Mouse (Mus musculus): ENCODE measurements around the gene Nit2. TPM values are rescaled to one million over a fixed set of nuclear protein-coding genes. Genes with fewer than 3 reads are reported as not detected.

Gene Nit2
- polyA plus RNA-seq, 1 experiment from 2014 or later, result 65.9 TPM

DNA sequence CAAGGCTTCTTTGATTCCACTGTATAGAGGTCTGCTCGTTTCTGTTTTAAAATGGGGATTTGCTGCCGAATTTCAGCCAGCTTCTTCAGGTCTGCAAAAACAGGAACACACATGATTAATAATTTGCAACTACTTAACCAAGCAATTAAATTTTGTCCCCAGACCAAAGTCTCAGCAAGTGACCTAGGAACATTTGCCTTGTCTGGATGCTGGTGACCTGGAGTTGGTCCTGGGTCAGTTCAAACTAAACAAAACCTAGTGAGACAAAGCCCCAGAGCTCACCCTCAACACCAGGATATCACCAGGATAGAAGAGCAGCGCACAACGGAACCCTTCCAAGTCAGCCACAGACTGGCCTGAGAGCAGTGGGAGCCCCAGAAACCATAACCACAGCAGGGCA is 10.1 kb downstream of the Nit2 start:
- no peak for ATAC-seq (replicated peaks; ENCODE audit: low FRiP score)

DNA sequence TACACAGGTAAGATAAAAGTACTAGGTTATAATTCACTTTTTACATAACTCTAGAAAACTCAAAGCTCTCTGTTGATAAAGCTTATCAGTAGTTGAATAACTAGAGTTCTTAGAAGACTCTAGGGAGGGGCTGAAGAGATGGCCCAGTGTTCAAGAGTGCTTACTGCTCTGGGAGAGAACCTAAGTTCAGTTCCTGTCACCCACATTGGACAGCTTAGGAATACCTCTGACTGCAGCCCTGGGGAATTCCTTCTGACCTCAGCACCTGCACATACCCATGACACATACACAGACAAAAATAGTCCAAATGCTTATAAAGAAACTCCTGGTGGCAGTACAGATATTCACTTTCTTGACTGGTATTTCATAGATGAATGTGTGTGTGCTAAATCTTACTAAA is 11.2 kb downstream of the Nit2 start:
- no peaks in the 10 kb centered on the region for H3K27me3 ChIP-seq (replicated peaks; ENCODE audit: control insufficient read depth, insufficient read depth, low read length)
- ATAC-seq (replicated peaks; ENCODE audit: low FRiP score) (peak; percentile 76), DNase-seq (ENCODE audit: low spot score) (no peak)
- no peak overlapping the region for H3K4me2 ChIP-seq
- H3K36me3 ChIP-seq (ENCODE audit: control insufficient read depth, insufficient read depth, low read length), result peaks cover 35% of the 10 kb centered on the region
- no peaks in the 10 kb centered on the region for H3K9me3 ChIP-seq (ENCODE audit: control insufficient read depth, low read length)
- peaks cover 4% of the 10 kb centered on the region for H3K4me1 ChIP-seq (replicated peaks; ENCODE audit: control insufficient read depth, insufficient read depth, low read length)
- H3K27ac ChIP-seq (ENCODE audit: low read depth, low read length), result no peak overlapping the region
- H3K4me3 ChIP-seq (ENCODE audit: low read depth, low read length), result no peak overlapping the region
- H3K9ac ChIP-seq (ENCODE audit: low read depth, low read length), result no peak overlapping the region

More for the DNA sequence above, 10.1 kb downstream of the Nit2 start:
- Histone ChIP-seq H3K4me2 (no peak overlapping the region), H3K36me3 (ENCODE audit: control insufficient read depth, insufficient read depth, low read length) (peaks cover 28% of the 10 kb centered on the region), H3K27me3 (replicated peaks; ENCODE audit: control insufficient read depth, insufficient read depth, low read length) (no peaks in the 10 kb centered on the region), H3K4me3 (ENCODE audit: low read depth, low read length) (no peak overlapping the region), H3K9me3 (ENCODE audit: control insufficient read depth, low read length) (no peaks in the 10 kb centered on the region), H3K4me1 (replicated peaks; ENCODE audit: control insufficient read depth, insufficient read depth, low read length) (peaks cover 4% of the 10 kb centered on the region), H3K27ac (ENCODE audit: low read depth, low read length) (no peak overlapping the region), H3K9ac (ENCODE audit: low read depth, low read length) (no peak overlapping the region)
- 89% methylated on average over 4 of the region's 4 CpGs for WGBS
- no peak for DNase-seq (ENCODE audit: low spot score)

DNA sequence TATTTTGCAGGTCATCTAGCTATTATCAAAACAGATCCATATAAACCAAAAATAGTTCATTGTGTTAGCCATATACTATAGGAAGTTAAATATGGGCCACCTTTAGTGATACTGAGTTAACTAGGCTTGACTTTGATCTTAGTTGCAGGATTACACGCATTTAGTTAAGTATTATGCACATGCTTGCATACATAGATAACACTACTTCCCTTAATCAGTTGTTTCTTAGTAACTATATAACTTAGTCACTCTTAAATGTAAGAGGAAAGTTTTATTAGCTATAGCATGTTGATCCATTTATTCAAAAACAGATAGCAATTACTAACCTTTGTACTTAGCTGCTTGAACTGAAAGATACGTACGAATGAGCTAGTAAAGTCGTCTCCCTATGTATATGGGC is 15.7 kb downstream of the Nit2 start:
- peaks cover 4% of the 10 kb centered on the region for H3K4me1 ChIP-seq (replicated peaks; ENCODE audit: control insufficient read depth, insufficient read depth, low read length)
- H3K4me2 ChIP-seq, result no peak overlapping the region
- H3K36me3 ChIP-seq (ENCODE audit: control insufficient read depth, insufficient read depth, low read length), result peaks cover 43% of the 10 kb centered on the region
- no peaks in the 10 kb centered on the region for H3K9me3 ChIP-seq (ENCODE audit: control insufficient read depth, low read length)
- no peak overlapping the region for H3K9ac ChIP-seq (ENCODE audit: low read depth, low read length)
- no peak for ATAC-seq (replicated peaks; ENCODE audit: low FRiP score)
- H3K27ac ChIP-seq (ENCODE audit: low read depth, low read length), result no peak overlapping the region
- no peak overlapping the region for H3K4me3 ChIP-seq (ENCODE audit: low read depth, low read length)
- no peak for DNase-seq (ENCODE audit: low spot score)
- H3K27me3 ChIP-seq (replicated peaks; ENCODE audit: control insufficient read depth, insufficient read depth, low read length), result no peaks in the 10 kb centered on the region
- 94% methylated on average over 4 of the region's 4 CpGs for WGBS

DNA sequence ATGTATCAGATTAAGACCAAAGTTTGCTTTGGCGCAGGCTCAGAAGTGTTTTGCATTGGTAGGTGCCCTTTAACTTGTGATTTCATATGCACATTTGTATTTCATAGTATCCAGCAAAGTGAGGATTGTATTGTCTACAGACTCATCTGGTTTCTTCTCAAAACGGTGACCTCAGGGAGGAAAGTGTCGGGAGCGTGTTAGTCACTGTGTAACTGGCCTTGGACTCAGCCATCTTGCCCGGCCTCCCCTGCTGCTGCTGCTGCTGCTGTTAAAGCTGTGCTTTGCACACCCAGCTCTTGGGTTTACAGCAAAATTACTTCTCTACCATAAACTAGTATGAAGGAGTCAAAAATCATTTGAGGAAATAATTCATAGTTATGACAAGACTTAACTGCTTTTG is 22.4 kb downstream of the Nit2 start:
- DNase-seq (ENCODE audit: low spot score) (no peak), ATAC-seq (replicated peaks; ENCODE audit: low FRiP score) (no peak)
- Histone ChIP-seq H3K9ac (ENCODE audit: low read depth, low read length) (no peak overlapping the region), H3K4me1 (replicated peaks; ENCODE audit: control insufficient read depth, insufficient read depth, low read length) (no peaks in the 10 kb centered on the region), H3K9me3 (ENCODE audit: control insufficient read depth, low read length) (no peaks in the 10 kb centered on the region), H3K27me3 (replicated peaks; ENCODE audit: control insufficient read depth, insufficient read depth, low read length) (no peaks in the 10 kb centered on the region), H3K27ac (ENCODE audit: low read depth, low read length) (no peak overlapping the region), H3K4me3 (ENCODE audit: low read depth, low read length) (no peak overlapping the region), H3K4me2 (no peak overlapping the region), H3K36me3 (ENCODE audit: control insufficient read depth, insufficient read depth, low read length) (peaks cover 30% of the 10 kb centered on the region)
- 93% methylated on average over 5 of the region's 5 CpGs for WGBS

DNA sequence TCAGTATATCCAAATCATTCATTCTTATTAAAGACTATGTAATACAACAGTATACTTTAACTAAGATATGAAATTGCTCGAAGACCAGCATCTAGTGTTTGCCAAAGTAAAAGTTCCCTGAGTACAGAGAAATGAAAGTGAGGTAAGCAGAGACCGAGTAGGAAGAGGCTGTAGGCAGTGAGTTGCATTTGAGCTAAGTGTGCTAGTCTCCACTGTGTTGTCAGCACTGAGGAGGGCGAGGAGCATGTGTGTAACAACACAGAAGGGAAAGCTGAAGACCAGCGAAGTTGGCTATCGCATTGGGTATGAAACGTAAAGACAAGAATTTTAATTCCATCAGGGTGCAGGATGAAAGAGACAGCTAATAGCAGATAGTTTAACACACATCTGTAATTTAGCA is 33.5 kb downstream of the Nit2 start:
- Histone ChIP-seq H3K4me1 (replicated peaks; ENCODE audit: control insufficient read depth, insufficient read depth, low read length) (peaks cover 3% of the 10 kb centered on the region; the same call in 1 of the 2 replicates), H3K27ac (ENCODE audit: low read depth, low read length) (no peak overlapping the region), H3K4me2 (no peak overlapping the region), H3K36me3 (ENCODE audit: control insufficient read depth, insufficient read depth, low read length) (peaks cover 7% of the 10 kb centered on the region; the same call in 1 of the 2 replicates), H3K4me3 (ENCODE audit: low read depth, low read length) (no peak overlapping the region), H3K9me3 (ENCODE audit: control insufficient read depth, low read length) (no peaks in the 10 kb centered on the region), H3K27me3 (replicated peaks; ENCODE audit: control insufficient read depth, insufficient read depth, low read length) (no peaks in the 10 kb centered on the region), H3K9ac (ENCODE audit: low read depth, low read length) (no peak overlapping the region)
- WGBS, result 95% methylated on average over 6 of the region's 6 CpGs
- ATAC-seq (replicated peaks; ENCODE audit: low FRiP score), result no peak
- no peak for DNase-seq (ENCODE audit: low spot score)

DNA sequence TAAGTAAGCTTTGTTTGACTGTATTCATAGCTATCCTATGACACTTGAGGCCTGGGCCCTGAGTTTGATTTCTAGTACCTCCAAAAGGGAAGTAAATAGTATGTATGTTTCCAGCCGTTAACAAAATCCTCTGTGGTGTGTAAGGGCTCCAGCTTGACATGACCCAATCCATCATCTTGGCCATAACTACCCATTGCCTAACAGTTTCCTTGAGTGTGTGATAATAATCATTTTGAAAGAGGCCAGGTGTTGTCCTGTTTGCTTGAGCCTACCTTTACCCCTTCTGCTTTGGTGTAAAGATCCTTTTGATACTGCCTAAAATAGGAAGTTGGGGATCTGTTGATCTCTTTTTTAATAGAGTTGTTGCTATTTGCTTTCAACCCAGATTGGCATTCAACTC is 34.8 kb downstream of the Nit2 start:
- WGBS, result 62% methylated on average over 1 of the region's 1 CpGs
- no peak overlapping the region for H3K4me3 ChIP-seq (ENCODE audit: low read depth, low read length)
- no peak overlapping the region for H3K4me2 ChIP-seq
- no peak overlapping the region for H3K9ac ChIP-seq (ENCODE audit: low read depth, low read length)
- no peak for ATAC-seq (replicated peaks; ENCODE audit: low FRiP score)
- H3K36me3 ChIP-seq (ENCODE audit: control insufficient read depth, insufficient read depth, low read length), result peaks cover 5% of the 10 kb centered on the region; the same call in 1 of the 2 replicates
- no peaks in the 10 kb centered on the region for H3K27me3 ChIP-seq (replicated peaks; ENCODE audit: control insufficient read depth, insufficient read depth, low read length)
- H3K9me3 ChIP-seq (ENCODE audit: control insufficient read depth, low read length), result no peaks in the 10 kb centered on the region
- H3K27ac ChIP-seq (ENCODE audit: low read depth, low read length), result no peak overlapping the region
- peaks cover 3% of the 10 kb centered on the region; the same call in 1 of the 2 replicates for H3K4me1 ChIP-seq (replicated peaks; ENCODE audit: control insufficient read depth, insufficient read depth, low read length)
- no peak for DNase-seq (ENCODE audit: low spot score)

DNA sequence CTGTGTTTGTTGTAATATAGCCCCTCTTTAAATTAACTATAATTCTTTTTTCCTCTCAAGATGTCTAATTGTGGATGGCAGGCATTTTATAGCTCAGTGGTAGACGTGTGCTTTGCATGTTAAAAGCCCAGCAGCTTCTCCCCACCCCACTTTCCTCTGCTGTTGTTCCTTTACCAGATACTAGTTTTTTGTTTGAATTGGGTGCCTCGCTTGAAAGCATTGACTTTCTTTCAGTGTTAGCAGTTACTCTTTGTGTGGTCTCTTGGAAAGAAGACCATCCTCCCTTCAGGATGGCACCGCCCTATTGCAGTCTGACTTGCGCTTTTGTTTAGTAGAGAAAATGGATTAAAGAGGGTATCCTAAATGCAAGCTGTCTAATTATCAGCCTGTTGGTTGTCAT is 35.6 kb downstream of the Nit2 start:
- no peak for ATAC-seq (replicated peaks; ENCODE audit: low FRiP score)
- peaks cover 3% of the 10 kb centered on the region; the same call in 1 of the 2 replicates for H3K4me1 ChIP-seq (replicated peaks; ENCODE audit: control insufficient read depth, insufficient read depth, low read length)
- 86% methylated on average over 4 of the region's 4 CpGs for WGBS

DNA sequence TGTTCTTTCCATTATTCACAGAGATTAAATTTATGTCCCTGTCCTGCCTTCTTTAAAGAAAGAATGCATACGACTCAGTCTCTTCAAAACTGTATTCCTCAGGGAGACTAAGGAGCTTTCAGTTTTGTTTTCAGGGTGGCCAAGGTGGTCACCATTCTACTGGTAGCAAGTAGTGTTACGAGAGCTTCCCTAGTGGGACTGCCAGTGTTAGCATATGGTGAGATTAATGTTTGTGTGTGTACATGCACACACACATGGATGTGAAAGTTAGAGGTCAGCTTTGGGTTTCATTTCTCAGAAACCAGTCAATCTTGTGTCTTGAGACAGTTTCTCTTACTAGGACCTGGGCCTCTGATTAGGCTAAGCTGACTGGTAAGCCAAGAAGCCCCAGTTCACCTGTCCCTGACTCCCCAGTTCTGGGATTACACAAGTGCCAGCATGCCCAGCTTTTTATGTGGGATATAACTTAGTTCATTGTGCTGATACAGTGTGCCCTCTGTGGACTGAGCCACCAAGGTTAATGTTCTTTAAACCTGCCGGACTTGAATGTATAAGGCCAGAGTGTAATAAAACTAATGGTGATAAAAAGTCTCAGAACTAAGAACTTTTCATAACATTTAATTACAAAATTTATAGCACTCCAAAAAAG is 36.3 kb downstream of the Nit2 start:
- Histone ChIP-seq H3K27ac (ENCODE audit: low read depth, low read length) (no peak overlapping the region), H3K9ac (ENCODE audit: low read depth, low read length) (no peak overlapping the region), H3K9me3 (ENCODE audit: control insufficient read depth, low read length) (no peaks in the 10 kb centered on the region), H3K4me2 (no peak overlapping the region), H3K36me3 (ENCODE audit: control insufficient read depth, insufficient read depth, low read length) (peaks cover 5% of the 10 kb centered on the region; the same call in 1 of the 2 replicates), H3K27me3 (replicated peaks; ENCODE audit: control insufficient read depth, insufficient read depth, low read length) (no peaks in the 10 kb centered on the region), H3K4me1 (replicated peaks; ENCODE audit: control insufficient read depth, insufficient read depth, low read length) (peaks cover 3% of the 10 kb centered on the region; the same call in 1 of the 2 replicates), H3K4me3 (ENCODE audit: low read depth, low read length) (no peak overlapping the region)
- no peak for ATAC-seq (replicated peaks; ENCODE audit: low FRiP score)
- no peak for DNase-seq (ENCODE audit: low spot score)
- WGBS, result 83% methylated on average over 3 of the region's 3 CpGs

More for the DNA sequence above, 35.6 kb downstream of the Nit2 start:
- peaks cover 5% of the 10 kb centered on the region; the same call in 1 of the 2 replicates for H3K36me3 ChIP-seq (ENCODE audit: control insufficient read depth, insufficient read depth, low read length)
- no peak overlapping the region for H3K9ac ChIP-seq (ENCODE audit: low read depth, low read length)
- no peak for DNase-seq (ENCODE audit: low spot score)
- no peaks in the 10 kb centered on the region for H3K9me3 ChIP-seq (ENCODE audit: control insufficient read depth, low read length)
- no peaks in the 10 kb centered on the region for H3K27me3 ChIP-seq (replicated peaks; ENCODE audit: control insufficient read depth, insufficient read depth, low read length)
- no peak overlapping the region for H3K4me3 ChIP-seq (ENCODE audit: low read depth, low read length)
- H3K4me2 ChIP-seq, result no peak overlapping the region
- H3K27ac ChIP-seq (ENCODE audit: low read depth, low read length), result no peak overlapping the region

DNA sequence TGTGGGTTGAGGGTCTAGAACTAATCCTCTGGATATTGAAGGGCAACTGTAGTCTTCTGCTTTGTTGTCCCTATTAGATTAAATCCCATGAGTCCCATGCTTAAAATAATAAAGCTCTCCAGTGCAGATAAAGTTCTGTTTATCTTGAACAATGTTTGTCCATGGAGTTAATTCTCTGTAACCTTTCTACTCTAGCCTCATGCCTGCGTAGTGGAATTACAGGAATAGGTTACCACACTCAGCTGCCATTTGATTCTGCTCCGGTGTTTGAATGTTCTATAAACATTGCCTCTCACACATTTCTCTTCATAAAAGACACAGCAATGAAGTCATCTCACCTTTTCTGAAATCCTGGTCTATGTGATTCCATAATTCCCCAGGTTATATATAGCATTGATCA is 39.3 kb downstream of the Nit2 start:
- ATAC-seq (replicated peaks; ENCODE audit: low FRiP score) (no peak), DNase-seq (ENCODE audit: low spot score) (no peak)
- peaks cover 14% of the 10 kb centered on the region for H3K4me1 ChIP-seq (replicated peaks; ENCODE audit: control insufficient read depth, insufficient read depth, low read length)
- WGBS, result 81% methylated on average over 2 of the region's 2 CpGs
- no peaks in the 10 kb centered on the region for H3K27me3 ChIP-seq (replicated peaks; ENCODE audit: control insufficient read depth, insufficient read depth, low read length)
- no peak overlapping the region for H3K9ac ChIP-seq (ENCODE audit: low read depth, low read length)
- no peak overlapping the region for H3K27ac ChIP-seq (ENCODE audit: low read depth, low read length)
- no peaks in the 10 kb centered on the region for H3K9me3 ChIP-seq (ENCODE audit: control insufficient read depth, low read length)
- H3K4me2 ChIP-seq, result no peak overlapping the region
- H3K36me3 ChIP-seq (ENCODE audit: control insufficient read depth, insufficient read depth, low read length), result no peaks in the 10 kb centered on the region
- no peak overlapping the region for H3K4me3 ChIP-seq (ENCODE audit: low read depth, low read length)
